Mouse (Mus musculus): Measurements from ENCODE around the gene Lcp2.

- TF ChIP-seq CTCF (conservative IDR thresholded peaks at IDR 0.05; ENCODE audit: low read length) (no peak), POU5F1 (IDR thresholded peaks at IDR 0.05; ENCODE audit: borderline replicate concordance, low read length) (no peak)
Measured at GRCm38 (mm10) chr11:34101827-34102226, 55.1 kb downstream of the Lcp2 start.
